Comparison of ENCODE assay signal across 8 mouse cellular contexts in the genomic region with DNA sequence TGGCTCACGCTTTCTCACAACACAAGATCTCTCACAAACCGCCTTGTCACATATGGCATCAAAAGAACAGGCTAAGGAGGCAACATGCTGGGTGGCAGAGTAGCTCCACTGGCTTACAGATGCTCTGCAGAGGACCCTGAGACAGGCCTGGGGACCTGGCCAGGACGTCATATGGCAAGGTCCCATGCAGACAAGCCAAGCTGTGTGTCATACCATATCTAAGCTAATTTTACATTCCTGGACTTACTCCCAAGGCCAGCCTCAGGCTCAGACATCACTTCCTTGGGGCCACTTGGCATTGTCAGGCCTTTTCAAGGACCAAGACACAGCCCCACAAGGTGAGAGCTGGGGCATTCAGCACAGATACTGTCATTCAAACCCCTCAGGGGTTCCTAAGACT.
"Had no signal": no experiment of that assay in that cellular context is flagged by ENCODE, and none has a peak within 500 bp of the region (broad histone marks: within the 10 kb centered on the region; RNA-seq: fewer than 3 reads in every experiment).

No protein-coding gene starts in this region.

- H3K27me3 ChIP-seq: limb, embryonic 13.5 days; midbrain, embryonic 13.5 days had no signal

- H3K4me2 ChIP-seq: limb, embryonic 13.5 days; midbrain, embryonic 13.5 days had no signal

- H3K9ac ChIP-seq: limb, embryonic 13.5 days; liver, embryonic 14.5 days; midbrain, embryonic 13.5 days had no signal

- H3K27ac ChIP-seq: limb, embryonic 13.5 days; liver, embryonic 14.5 days; midbrain, embryonic 13.5 days had no signal

- H3K9me3 ChIP-seq: limb, embryonic 13.5 days; midbrain, embryonic 13.5 days had no signal

- ATAC-seq: midbrain, embryonic 13.5 days had no signal

- DNase-seq: kidney, postnatal 14 days; left cerebral cortex, postnatal 4 days; lung, adult 18-20 months; right cerebral cortex, postnatal 14 days; thymus, postnatal 4 days had no signal

- H3K4me3 ChIP-seq: limb, embryonic 13.5 days; midbrain, embryonic 13.5 days had no signal
